ENCODE assay signal across 12 mouse cellular contexts in the genomic region with DNA sequence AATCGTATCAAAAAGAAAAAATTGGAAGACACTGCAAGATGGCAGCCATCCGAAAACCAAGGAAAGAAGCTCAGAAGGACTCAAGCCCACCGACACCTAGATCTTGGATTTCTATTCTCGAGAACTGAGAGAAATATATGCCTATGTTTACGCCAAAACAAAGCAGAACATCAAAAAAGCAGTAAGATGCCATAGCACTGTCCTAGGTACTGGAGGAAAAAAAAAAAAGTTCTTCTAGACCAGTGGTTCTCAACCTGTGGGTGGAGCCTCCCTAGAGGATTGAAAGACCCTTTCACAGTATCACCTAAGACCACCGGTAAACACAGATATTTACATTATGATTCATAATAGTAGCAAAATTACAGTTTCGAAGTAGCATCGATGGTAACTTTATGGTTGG. TPM values are rescaled to one million over a fixed set of nuclear protein-coding genes. Genes with fewer than 3 reads are reported as not detected.
DNase-seq lines count a peak whose midpoint lies in the region; ATAC-seq and TF ChIP-seq lines count a peak whose summit lies in the region.
"Had no signal": no experiment of that assay in that cellular context is flagged by ENCODE, and none has a peak within 500 bp of the region (broad histone marks: within the 10 kb centered on the region; RNA-seq: fewer than 3 reads in every experiment).

No protein-coding gene starts in this region.

- WGBS in heart, embryonic 16.5 days: 93% methylated on average over 8 of the region's 8 CpGs
- WGBS in heart, embryonic 12.5 days: 91% methylated on average over 8 of the region's 8 CpGs
- 91% methylated on average over 8 of the region's 8 CpGs for WGBS in lung, embryonic 16.5 days
- WGBS in midbrain, embryonic 15.5 days: 96% methylated on average over 8 of the region's 8 CpGs

- no peaks in the 10 kb centered on the region for H3K9me3 ChIP-seq in heart, embryonic 16.5 days (replicated peaks; ENCODE audit: control insufficient read depth, low read length)
- H3K9me3 ChIP-seq in heart, embryonic 12.5 days (replicated peaks): no peaks in the 10 kb centered on the region
- no peaks in the 10 kb centered on the region for H3K9me3 ChIP-seq in lung, embryonic 16.5 days (ENCODE audit: control insufficient read depth, low read length)
- no peaks in the 10 kb centered on the region for H3K9me3 ChIP-seq in midbrain, embryonic 15.5 days

- TF ChIP-seq CTCF in cortical plate, adult 2 months (IDR thresholded peaks at IDR 0.05; ENCODE audit: extremely low read depth, insufficient read depth, low read length): no peak
- TF ChIP-seq CTCF in layer of hippocampus, adult 2 months (conservative IDR thresholded peaks at IDR 0.05): no peak

- 0 out of 2 replicates have a peak overlapping the region, but pooled peaks have one; percentile 59 for H3K4me2 ChIP-seq in heart, embryonic 16.5 days (ENCODE audit: low read depth, low read length)
- H3K4me2 ChIP-seq in heart, embryonic 12.5 days: no peak overlapping the region; the same call in 1 of the 2 replicates
- peak overlapping the region; percentile 20; the same call in 1 of the 2 replicates for H3K4me2 ChIP-seq in lung, embryonic 16.5 days (ENCODE audit: low read depth, low read length)
- peak overlapping the region; percentile 23 for H3K4me2 ChIP-seq in midbrain, embryonic 15.5 days

- H3K4me3 ChIP-seq in heart, embryonic 16.5 days (ENCODE audit: low read length): no peak overlapping the region
- H3K4me3 ChIP-seq in heart, embryonic 12.5 days: no peak overlapping the region
- no peak overlapping the region for H3K4me3 ChIP-seq in lung, embryonic 16.5 days (ENCODE audit: low read length)
- H3K4me3 ChIP-seq in cortical plate, adult 2 months (ENCODE audit: insufficient read depth, low read length): peak overlapping the region; percentile 40; the same call in 1 of the 2 replicates
- H3K4me3 ChIP-seq in midbrain, embryonic 15.5 days: no peak overlapping the region
- no peak overlapping the region for H3K4me3 ChIP-seq in layer of hippocampus, adult 2 months

- no peak for DNase-seq in lung, postnatal 10 days
- no peak for DNase-seq in adrenal gland, adult 2 months
- no peak for DNase-seq in layer of hippocampus, adult 2 months (ENCODE audit: low spot score in 2 of 2)
- DNase-seq: heart, postnatal 4 days; kidney, adult 9 months had no signal

- ATAC-seq in heart, embryonic 16.5 days (replicated peaks; ENCODE audit: extremely low read depth, insufficient read depth, low FRiP score): no peak
- no peak for ATAC-seq in heart, embryonic 12.5 days (ENCODE audit: insufficient number of reproducible peaks, low FRiP score)
- ATAC-seq in lung, embryonic 16.5 days (ENCODE audit: low read depth): no peak
- no peak for ATAC-seq in midbrain, embryonic 15.5 days (replicated peaks)
- ATAC-seq: activated CD4-positive, CD25-positive, alpha-beta regulatory T cell, adult 4 months had no signal

- H3K27ac ChIP-seq in heart, embryonic 16.5 days (ENCODE audit: low read length): no peak overlapping the region
- H3K27ac ChIP-seq in heart, embryonic 12.5 days (ENCODE audit: poor library complexity, severe bottlenecking): no peak overlapping the region
- no peak overlapping the region for H3K27ac ChIP-seq in lung, embryonic 16.5 days (ENCODE audit: low read length)
- no peak overlapping the region for H3K27ac ChIP-seq in cortical plate, adult 2 months (ENCODE audit: insufficient read depth, low read length)
- no peak overlapping the region for H3K27ac ChIP-seq in midbrain, embryonic 15.5 days
- no peak overlapping the region for H3K27ac ChIP-seq in layer of hippocampus, adult 2 months
- H3K27ac ChIP-seq: macrophage had no signal

- no peaks in the 10 kb centered on the region for H3K27me3 ChIP-seq in heart, embryonic 16.5 days (ENCODE audit: control insufficient read depth, insufficient read depth, low read length)
- H3K27me3 ChIP-seq in heart, embryonic 12.5 days (replicated peaks): no peaks in the 10 kb centered on the region
- H3K27me3 ChIP-seq in lung, embryonic 16.5 days (ENCODE audit: control insufficient read depth, insufficient read depth, low read depth, low read length): no peaks in the 10 kb centered on the region
- no peaks in the 10 kb centered on the region for H3K27me3 ChIP-seq in midbrain, embryonic 15.5 days (replicated peaks)

- no peak overlapping the region for H3K9ac ChIP-seq in heart, embryonic 16.5 days (ENCODE audit: low read length)
- no peak overlapping the region for H3K9ac ChIP-seq in heart, embryonic 12.5 days
- H3K9ac ChIP-seq in lung, embryonic 16.5 days (ENCODE audit: low read length): no peak overlapping the region
- H3K9ac ChIP-seq in midbrain, embryonic 15.5 days: no peak overlapping the region

- no peaks in the 10 kb centered on the region for H3K36me3 ChIP-seq in heart, embryonic 16.5 days (ENCODE audit: control insufficient read depth, insufficient read depth)
- H3K36me3 ChIP-seq in heart, embryonic 12.5 days: peaks cover 8% of the 10 kb centered on the region; the same call in 1 of the 2 replicates
- no peaks in the 10 kb centered on the region for H3K36me3 ChIP-seq in lung, embryonic 16.5 days (ENCODE audit: control insufficient read depth, insufficient read depth, low read length)
- no peaks in the 10 kb centered on the region for H3K36me3 ChIP-seq in midbrain, embryonic 15.5 days (replicated peaks)

- no peak for TF ChIP-seq POLR2A in cortical plate, adult 2 months (IDR thresholded peaks at IDR 0.05; ENCODE audit: extremely low read depth, insufficient read depth, low read length)

- peaks cover 45% of the 10 kb centered on the region for H3K4me1 ChIP-seq in heart, embryonic 16.5 days (ENCODE audit: control insufficient read depth, insufficient read depth, low read length)
- H3K4me1 ChIP-seq in heart, embryonic 12.5 days (replicated peaks): peaks cover 46% of the 10 kb centered on the region
- H3K4me1 ChIP-seq in lung, embryonic 16.5 days (replicated peaks; ENCODE audit: control insufficient read depth, insufficient read depth, low read length): peaks cover 33% of the 10 kb centered on the region
- peaks cover 9% of the 10 kb centered on the region for H3K4me1 ChIP-seq in cortical plate, adult 2 months (ENCODE audit: control insufficient read depth, insufficient read depth, low read length)
- peaks cover 56% of the 10 kb centered on the region for H3K4me1 ChIP-seq in midbrain, embryonic 15.5 days

RNA-seq across cellular contexts. Expression of gene Nlk, which starts 3.9 kb away (rescaled TPM):
- polyA plus RNA-seq in heart, embryonic 16.5 days (2015; fragmentation: Nextera tagmentation; extraction: Ambion mirVana): 10.8 and 13.2 TPM in 2 replicates
- 13.4 and 13.7 TPM in 2 replicates for polyA plus RNA-seq in heart, embryonic 12.5 days (2016; fragmentation: Nextera tagmentation; extraction: Ambion mirVana)
- polyA plus RNA-seq in lung, embryonic 16.5 days (2015; fragmentation: Nextera tagmentation; extraction: Ambion mirVana): 13.1 and 13.6 TPM in 2 replicates
- polyA plus RNA-seq in cortical plate, adult 2 months (2012; rRNA removed): 70.3 and 71.3 TPM in 2 replicates
- polyA plus RNA-seq in midbrain, embryonic 15.5 days (2015; fragmentation: Nextera tagmentation; extraction: Ambion mirVana): 25.3 and 26.7 TPM in 2 replicates
- 10 to 100 TPM; 37.8 to 75.4 TPM for total RNA-seq in adrenal gland, adult 2 months (2021)
- polyA plus RNA-seq in adrenal gland, adult 2 months (2012; rRNA removed): 29.3 and 30.1 TPM in 2 replicates
- total RNA-seq in layer of hippocampus, adult 2 months (2021): 10 to 100 TPM; 39.3 to 43.0 TPM

RNA-seq across cellular contexts. Expression of gene Ccnq, which starts 58.2 kb away (rescaled TPM):
- 27.8 and 30.9 TPM in 2 replicates for polyA plus RNA-seq in heart, embryonic 16.5 days (2015; fragmentation: Nextera tagmentation; extraction: Ambion mirVana)
- polyA plus RNA-seq in heart, embryonic 12.5 days (2016; fragmentation: Nextera tagmentation; extraction: Ambion mirVana): 25.2 and 28.1 TPM in 2 replicates
- polyA plus RNA-seq in lung, embryonic 16.5 days (2015; fragmentation: Nextera tagmentation; extraction: Ambion mirVana): 35.1 and 36.9 TPM in 2 replicates
- polyA plus RNA-seq in cortical plate, adult 2 months (2012; rRNA removed): 27.6 and 31.7 TPM in 2 replicates
- 27.7 and 29.9 TPM in 2 replicates for polyA plus RNA-seq in midbrain, embryonic 15.5 days (2015; fragmentation: Nextera tagmentation; extraction: Ambion mirVana)
- total RNA-seq in adrenal gland, adult 2 months (2021): 10 to 100 TPM; 52.0 to 68.9 TPM
- 117 and 120 TPM in 2 replicates for polyA plus RNA-seq in adrenal gland, adult 2 months (2012; rRNA removed)
- total RNA-seq in layer of hippocampus, adult 2 months (2021): 10 to 100 TPM; 20.0 to 20.7 TPM
